Mouse (Mus musculus) bone marrow, adult 2 months (tissue): Measurements from ENCODE around the gene Bdh2. TPM values are rescaled to one million over a fixed set of nuclear protein-coding genes. Genes with fewer than 3 reads are reported as not detected.
A peak's percentile ranks its signal among the peaks of the same experiment; 100 is the strongest.

Experiments used
- H3K27ac ChIP-seq: fragments of 200-500 bp; 2 replicates; pipeline ENCODE4 v1.5.1; 2012; ENCODE audit warnings: low read depth, mild to moderate bottlenecking, control low read depth, inconsistent platforms, low read length; ENCODE audit not compliant: control insufficient read depth, poor library complexity, insufficient read depth
- H3K4me1 ChIP-seq: fragments of 200-500 bp; 2 replicates; pipeline ENCODE4 v1.6.1; 2011; ENCODE audit warnings: low read length; ENCODE audit not compliant: control insufficient read depth, insufficient read depth
- H3K4me3 ChIP-seq: fragments of 200-500 bp; replicated peaks from 2 replicates; pipeline ENCODE3; 2011; ENCODE audit warnings: mild to moderate bottlenecking, low read depth, low read length, control low read depth; ENCODE audit not compliant: control insufficient read depth
- CTCF ChIP-seq: fragments of 200-500 bp; IDR thresholded peaks from 2 replicates; pipeline ENCODE4 v1.5.1; 2011; ENCODE audit warnings: low read length, control low read depth; ENCODE audit not compliant: control insufficient read depth, insufficient read depth
- POLR2A ChIP-seq: fragments of 200-500 bp; IDR thresholded peaks from 2 replicates; pipeline ENCODE4 v1.6.1; 2011; ENCODE audit warnings: low read depth, mild to moderate bottlenecking, control low read depth, low read length, borderline replicate concordance; ENCODE audit not compliant: control insufficient read depth
- WGBS: fragments of 180-500 bp; shearing (Covaris S2); methylation state at CpG from one replicate; pipeline ENCODE4 v1.1.7; 2018; 5-methylcytosine and 5-hydroxymethylcytosine counted together
- polyA plus RNA-seq: library from polyadenylated mRNA; stranded (reverse); fragments of >200 nt; gene quantifications from 2 replicates; pipeline ENCODE4 v1.2.4, GENCODE M21; 2011; ENCODE audit warnings: low replicate concordance; ENCODE audit not compliant: missing spikeins, insufficient read depth, insufficient read length

Bdh2 gene
- polyA plus RNA-seq: 2.2 TPM in 1 of 2 replicates, not detected in the other

- WGBS: 28% methylated on average over 14 of the region's 14 CpGs
- no peak within 1 kb of the TSS for H3K4me3 ChIP-seq
- TF ChIP-seq POLR2A: no peak
- peak; percentile 56 for TF ChIP-seq CTCF
- H3K4me1 ChIP-seq: no peaks in the 10 kb centered on the region
- H3K27ac ChIP-seq: no peak within 1 kb of the TSS
Observed at GRCm38 (mm10) chr3:135280669-135281415, at the start of gene Bdh2. Gene Bdh2, plus strand, starts transcription at chr3:135281221.

GRCm38 (mm10) chr3:135232058-135232457 lies 49.0 kb upstream of the Bdh2 start:
- H3K4me1 ChIP-seq: no peaks in the 10 kb centered on the region
- H3K27ac ChIP-seq: no peak overlapping the region
- TF ChIP-seq POLR2A (no peak), CTCF (no peak)
- no peak overlapping the region for H3K4me3 ChIP-seq
- WGBS: 88% methylated on average over 3 of the region's 3 CpGs

DNA sequence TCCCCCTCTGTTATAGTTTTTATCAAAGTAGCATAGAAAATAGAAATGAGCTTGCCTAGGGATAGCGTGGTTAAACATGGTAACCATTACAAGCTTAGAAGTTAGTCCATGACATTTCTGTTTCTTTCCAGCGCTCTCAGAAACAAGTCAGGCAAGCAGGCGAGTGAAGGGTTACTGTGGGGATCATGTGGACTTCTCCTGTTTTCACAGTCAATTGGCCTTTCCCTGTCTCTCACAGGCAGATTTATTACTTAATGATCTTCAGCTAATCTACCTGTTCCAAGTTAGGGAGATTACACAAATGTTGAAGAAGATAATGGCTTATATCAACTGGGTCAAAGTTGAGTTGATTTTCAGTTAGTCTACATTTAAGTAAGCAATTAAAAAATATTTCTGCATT lies 48.6 kb upstream of the Bdh2 start:
- Histone ChIP-seq H3K4me1 (no peaks in the 10 kb centered on the region), H3K4me3 (no peak overlapping the region), H3K27ac (no peak overlapping the region)
- WGBS: 92% methylated on average over 3 of the region's 3 CpGs
- TF ChIP-seq POLR2A (no peak), CTCF (no peak)

GRCm38 (mm10) chr3:135245733-135246132 lies 35.3 kb upstream of the Bdh2 start:
- Histone ChIP-seq H3K27ac (no peak overlapping the region), H3K4me1 (no peaks in the 10 kb centered on the region; the same call in 1 of the 2 replicates), H3K4me3 (no peak overlapping the region)
- no peak for TF ChIP-seq CTCF
- no peak for TF ChIP-seq POLR2A

GRCm38 (mm10) chr3:135246828-135247227 lies 34.2 kb upstream of the Bdh2 start:
- no peak overlapping the region for H3K27ac ChIP-seq
- no peaks in the 10 kb centered on the region; the same call in 1 of the 2 replicates for H3K4me1 ChIP-seq
- H3K4me3 ChIP-seq: no peak overlapping the region
- WGBS: 94% methylated on average over 6 of the region's 6 CpGs
- no peak for TF ChIP-seq POLR2A
- no peak for TF ChIP-seq CTCF

DNA sequence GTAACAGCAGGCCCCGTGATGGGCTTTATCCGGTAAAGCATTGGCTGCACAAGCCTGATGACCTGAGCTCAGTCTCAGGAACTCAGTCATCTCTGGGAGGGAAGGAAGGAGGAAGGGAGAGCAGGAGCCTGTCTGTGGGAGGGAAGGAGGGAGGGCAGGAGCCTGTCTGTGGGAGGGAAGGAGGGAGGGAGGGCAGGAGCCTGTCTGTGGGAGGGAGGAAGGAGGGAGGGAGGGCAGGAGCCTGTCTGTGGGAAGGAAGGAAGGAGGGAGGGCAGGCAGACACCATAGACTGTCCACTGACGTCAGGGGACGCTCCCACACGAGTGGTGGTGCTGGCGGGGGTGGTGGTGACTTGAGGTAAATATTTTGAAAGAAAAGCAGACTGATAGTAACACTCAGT lies 31.9 kb upstream of the Bdh2 start:
- no peaks in the 10 kb centered on the region; the same call in 1 of the 2 replicates for H3K4me1 ChIP-seq
- H3K4me3 ChIP-seq: no peak overlapping the region
- WGBS: 78% methylated on average over 6 of the region's 6 CpGs
- no peak overlapping the region; the same call in 1 of the 2 replicates for H3K27ac ChIP-seq
- no peak; the same call in 1 of the 2 replicates for TF ChIP-seq POLR2A
- no peak for TF ChIP-seq CTCF

DNA sequence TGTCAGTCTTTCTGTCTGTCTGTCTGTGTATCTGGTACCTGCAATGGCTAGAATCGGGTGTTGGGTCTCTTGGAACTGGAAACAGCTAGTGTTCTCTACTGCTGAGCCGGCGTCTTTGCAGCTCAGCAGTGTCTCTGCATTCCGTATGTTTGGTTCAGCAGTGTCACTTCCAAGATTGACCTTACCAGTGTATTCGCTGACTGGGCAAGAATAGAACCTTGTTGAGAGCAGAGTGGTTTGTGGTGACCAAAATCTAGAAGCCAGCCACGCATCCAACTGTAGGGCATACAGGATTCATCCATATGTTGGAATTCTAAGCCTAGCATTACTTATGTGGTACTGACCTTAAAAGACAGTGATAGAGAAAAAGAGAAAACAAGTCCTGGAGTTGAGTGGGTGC lies 29.2 kb upstream of the Bdh2 start:
- Histone ChIP-seq H3K27ac (no peak overlapping the region), H3K4me3 (no peak overlapping the region), H3K4me1 (no peaks in the 10 kb centered on the region; the same call in 1 of the 2 replicates)
- TF ChIP-seq POLR2A (no peak), CTCF (no peak)
- WGBS: 94% methylated on average over 6 of the region's 6 CpGs

- H3K4me1 ChIP-seq: no peaks in the 10 kb centered on the region
- no peak overlapping the region for H3K27ac ChIP-seq
- H3K4me3 ChIP-seq: no peak overlapping the region
- TF ChIP-seq CTCF (no peak), POLR2A (no peak)
Observed at GRCm38 (mm10) chr3:135254784-135255183, 26.2 kb upstream of the Bdh2 start.

GRCm38 (mm10) chr3:135258919-135259318 lies 22.1 kb upstream of the Bdh2 start:
- WGBS: 92% methylated on average over 10 of the region's 10 CpGs
- H3K4me1 ChIP-seq: no peaks in the 10 kb centered on the region
- no peak overlapping the region for H3K4me3 ChIP-seq
- H3K27ac ChIP-seq: no peak overlapping the region
- no peak for TF ChIP-seq CTCF
- no peak for TF ChIP-seq POLR2A
